Mouse (Mus musculus): Measurements from ENCODE around the gene C8a. TPM values are rescaled to one million over a fixed set of nuclear protein-coding genes. Genes with fewer than 3 reads are reported as not detected.

The C8a gene
- polyA plus RNA-seq, 1 experiment from 2014 or later, result 0.08 TPM

DNA sequence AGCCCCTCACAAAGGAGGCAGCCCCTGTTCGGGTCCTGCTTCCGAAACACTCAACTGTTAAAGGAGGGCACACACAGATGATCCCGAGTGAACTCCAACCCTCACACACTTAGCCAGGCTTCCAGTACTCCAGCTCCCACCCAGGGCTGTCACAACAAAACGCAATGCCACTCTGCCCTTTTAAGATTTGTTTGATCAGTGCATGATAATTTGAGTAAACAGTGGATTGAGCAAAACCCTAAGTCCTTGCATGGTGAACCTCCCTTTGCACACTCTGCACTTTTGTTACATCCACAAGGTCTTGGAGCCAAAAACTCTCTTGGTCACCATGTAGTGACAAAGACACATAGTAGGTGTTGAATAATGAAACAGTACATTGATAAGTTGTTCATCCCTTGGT, 72.1 kb downstream of the C8a start:
- no peak for ATAC-seq (ENCODE audit: insufficient number of reproducible peaks, low FRiP score, low TSS enrichment, low read depth)

DNA sequence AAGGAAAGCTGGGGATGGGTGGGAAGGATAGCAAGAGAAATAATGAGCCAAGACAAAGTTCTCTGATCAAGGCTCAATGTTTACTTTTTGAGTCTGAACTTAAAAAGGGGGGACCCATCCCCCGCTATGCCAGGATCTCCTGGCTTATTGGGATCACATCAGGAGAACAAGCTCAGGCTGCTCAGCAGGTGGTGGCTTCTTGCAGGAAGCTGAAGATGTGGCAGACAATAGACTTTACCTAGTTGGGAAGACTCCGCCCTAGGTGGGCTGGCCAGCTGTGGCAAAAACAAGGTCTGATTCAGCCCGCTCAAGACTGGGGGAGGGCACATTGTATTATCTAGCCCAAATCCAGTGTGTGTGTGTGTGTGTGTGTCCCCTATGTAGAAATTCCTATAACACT, 74.6 kb downstream of the C8a start:
- 89% methylated on average over 3 of the region's 3 CpGs for WGBS
- no peak for ATAC-seq (ENCODE audit: insufficient number of reproducible peaks, low FRiP score, low TSS enrichment, low read depth)
- Histone ChIP-seq H3K4me1 (no peaks in the 10 kb centered on the region), H3K9ac (no peak overlapping the region), H3K27ac (no peak overlapping the region), H3K4me2 (no peak overlapping the region), H3K27me3 (0 out of 2 replicates have a peak, but pooled peaks cover 3% of the 10 kb centered on the region), H3K36me3 (no peaks in the 10 kb centered on the region), H3K9me3 (no peaks in the 10 kb centered on the region), H3K4me3 (no peak overlapping the region)

More for the DNA sequence above, 72.1 kb downstream of the C8a start:
- H3K4me3 ChIP-seq, result no peak overlapping the region
- H3K27me3 ChIP-seq, result 0 out of 2 replicates have a peak, but pooled peaks cover 3% of the 10 kb centered on the region
- no peaks in the 10 kb centered on the region for H3K4me1 ChIP-seq
- 82% methylated on average over 4 of the region's 4 CpGs for WGBS
- no peak overlapping the region for H3K9ac ChIP-seq
- H3K4me2 ChIP-seq, result no peak overlapping the region
- H3K27ac ChIP-seq, result no peak overlapping the region
- H3K9me3 ChIP-seq, result no peaks in the 10 kb centered on the region
- H3K36me3 ChIP-seq, result no peaks in the 10 kb centered on the region

DNA sequence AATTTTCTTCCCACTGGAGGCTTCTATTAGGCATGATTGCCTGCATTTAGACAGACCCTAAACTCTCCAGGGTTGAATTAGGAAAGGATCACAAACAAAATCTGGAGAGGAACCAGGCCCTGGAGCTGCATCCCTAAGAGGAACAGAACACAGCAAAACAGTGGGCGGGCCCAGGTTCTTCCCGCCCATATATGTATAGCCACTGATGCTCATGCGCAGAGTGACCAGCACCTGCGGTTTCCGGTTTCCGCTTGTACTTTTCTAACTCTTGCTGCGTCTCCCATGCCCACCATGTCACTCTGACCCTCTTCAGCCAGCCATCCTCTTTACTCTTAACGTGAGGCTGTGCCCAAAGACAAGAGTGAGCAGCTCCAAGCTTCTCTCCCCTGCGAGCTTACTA, 77.2 kb downstream of the C8a start:
- WGBS, result 79% methylated on average over 9 of the region's 9 CpGs
- ATAC-seq (ENCODE audit: insufficient number of reproducible peaks, low FRiP score, low TSS enrichment, low read depth), result no peak

DNA sequence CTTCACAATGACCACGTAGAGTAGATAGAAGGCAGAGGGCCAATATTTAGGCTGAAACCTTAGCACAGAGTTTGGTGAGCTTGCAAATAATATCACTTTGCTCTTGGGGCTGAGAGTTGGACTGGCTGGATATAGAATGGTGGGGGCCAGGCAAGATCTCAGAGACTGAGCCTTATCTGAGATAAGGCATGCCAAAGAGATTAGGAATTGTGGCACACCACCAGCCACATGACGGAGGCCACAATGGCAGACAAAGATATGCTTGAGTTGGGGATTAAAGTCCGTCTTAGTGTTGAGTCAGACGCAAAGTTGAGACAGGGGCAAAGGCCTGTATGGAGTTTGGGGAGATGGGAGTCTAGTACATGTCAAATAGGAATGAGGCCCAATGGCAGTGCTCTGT, 84.1 kb downstream of the C8a start:
- Histone ChIP-seq H3K4me3 (no peak overlapping the region), H3K27ac (no peak overlapping the region), H3K27me3 (no peaks in the 10 kb centered on the region), H3K36me3 (no peaks in the 10 kb centered on the region), H3K4me1 (no peaks in the 10 kb centered on the region), H3K9me3 (no peaks in the 10 kb centered on the region), H3K4me2 (no peak overlapping the region), H3K9ac (no peak overlapping the region)
- ATAC-seq (ENCODE audit: insufficient number of reproducible peaks, low FRiP score, low TSS enrichment, low read depth), result no peak
- 91% methylated on average over 4 of the region's 4 CpGs for WGBS

More for the DNA sequence above, 77.2 kb downstream of the C8a start:
- H3K4me3 ChIP-seq, result no peak overlapping the region
- H3K27ac ChIP-seq, result no peak overlapping the region
- no peaks in the 10 kb centered on the region for H3K4me1 ChIP-seq
- H3K27me3 ChIP-seq, result 0 out of 2 replicates have a peak, but pooled peaks cover 3% of the 10 kb centered on the region
- no peak overlapping the region for H3K9ac ChIP-seq
- H3K4me2 ChIP-seq, result no peak overlapping the region
- H3K36me3 ChIP-seq, result no peaks in the 10 kb centered on the region
- no peaks in the 10 kb centered on the region for H3K9me3 ChIP-seq

DNA sequence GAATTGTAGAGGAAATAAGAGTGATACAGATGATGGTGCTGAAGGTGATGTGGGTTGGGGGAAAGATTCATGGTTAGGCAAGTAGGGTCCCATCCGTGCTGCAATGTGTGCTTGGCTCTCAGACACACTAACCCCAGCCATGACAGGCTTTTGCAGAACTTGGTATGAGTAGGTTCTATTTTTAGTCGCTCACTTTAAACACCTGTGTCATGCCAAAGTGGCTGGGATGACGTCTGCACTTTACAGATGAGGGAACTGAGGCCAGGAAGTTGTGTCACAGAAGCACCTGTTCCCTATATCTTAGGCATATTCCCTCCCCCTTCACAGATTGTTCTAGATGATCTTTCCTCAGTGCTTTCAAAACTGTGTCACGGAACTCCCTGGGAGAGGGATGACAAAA, 93.9 kb downstream of the C8a start:
- Histone ChIP-seq H3K36me3 (no peaks in the 10 kb centered on the region), H3K4me2 (no peak overlapping the region), H3K4me3 (no peak overlapping the region), H3K27me3 (no peaks in the 10 kb centered on the region), H3K27ac (no peak overlapping the region), H3K9ac (no peak overlapping the region), H3K4me1 (no peaks in the 10 kb centered on the region), H3K9me3 (no peaks in the 10 kb centered on the region)
- 72% methylated on average over 4 of the region's 4 CpGs for WGBS
- no peak for ATAC-seq (ENCODE audit: insufficient number of reproducible peaks, low FRiP score, low TSS enrichment, low read depth)

DNA sequence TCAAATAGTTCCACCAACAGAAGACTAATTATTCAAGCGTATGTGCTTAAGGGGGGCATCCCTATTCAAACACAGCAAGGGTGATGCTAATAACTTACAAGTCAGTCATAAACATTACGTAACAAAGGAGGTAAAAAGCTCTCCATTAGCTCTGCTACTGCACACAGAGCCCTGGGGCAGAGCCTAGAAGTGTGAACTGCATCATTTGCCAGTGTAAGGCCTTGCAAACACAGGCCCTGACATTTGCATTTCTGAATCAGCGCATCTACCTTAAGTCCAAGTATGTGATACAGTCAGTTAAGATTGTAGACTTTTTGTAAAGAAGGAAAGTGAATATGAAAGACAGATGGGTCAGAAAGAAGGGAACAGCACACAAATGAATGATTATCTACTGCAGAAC, 94.8 kb downstream of the C8a start:
- no peaks in the 10 kb centered on the region for H3K27me3 ChIP-seq
- no peak overlapping the region for H3K4me3 ChIP-seq
- H3K9ac ChIP-seq, result no peak overlapping the region
- H3K27ac ChIP-seq, result no peak overlapping the region
- H3K36me3 ChIP-seq, result no peaks in the 10 kb centered on the region
- no peaks in the 10 kb centered on the region for H3K4me1 ChIP-seq
- no peak for ATAC-seq (ENCODE audit: insufficient number of reproducible peaks, low FRiP score, low TSS enrichment, low read depth)
- WGBS, result 84% methylated on average over 3 of the region's 3 CpGs
- no peaks in the 10 kb centered on the region for H3K9me3 ChIP-seq
- H3K4me2 ChIP-seq, result no peak overlapping the region

DNA sequence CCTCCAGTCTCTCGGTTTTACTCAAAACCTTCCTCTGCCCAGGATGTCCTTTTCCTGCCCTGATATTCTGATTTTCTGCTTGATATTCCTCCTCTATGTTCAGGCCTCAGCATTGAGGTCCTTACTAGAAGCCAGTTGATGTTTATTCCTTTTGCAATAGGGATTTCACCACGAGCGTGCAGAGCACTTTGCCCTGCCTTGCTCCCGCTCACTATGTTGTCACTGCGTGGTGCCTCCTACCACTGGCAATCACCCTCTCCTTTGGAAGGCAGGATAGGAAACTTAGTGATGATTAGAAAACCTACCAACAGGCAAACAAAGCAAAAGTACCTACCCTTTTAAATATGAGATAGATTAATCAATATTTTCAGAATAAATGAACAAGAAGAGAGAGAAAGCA, 96.7 kb downstream of the C8a start:
- Histone ChIP-seq H3K27ac (no peak overlapping the region), H3K9ac (no peak overlapping the region), H3K4me1 (no peaks in the 10 kb centered on the region), H3K36me3 (no peaks in the 10 kb centered on the region), H3K9me3 (no peaks in the 10 kb centered on the region), H3K4me2 (no peak overlapping the region), H3K4me3 (no peak overlapping the region), H3K27me3 (no peaks in the 10 kb centered on the region)
- 82% methylated on average over 5 of the region's 5 CpGs for WGBS
- ATAC-seq (ENCODE audit: insufficient number of reproducible peaks, low FRiP score, low TSS enrichment, low read depth), result no peak

DNA sequence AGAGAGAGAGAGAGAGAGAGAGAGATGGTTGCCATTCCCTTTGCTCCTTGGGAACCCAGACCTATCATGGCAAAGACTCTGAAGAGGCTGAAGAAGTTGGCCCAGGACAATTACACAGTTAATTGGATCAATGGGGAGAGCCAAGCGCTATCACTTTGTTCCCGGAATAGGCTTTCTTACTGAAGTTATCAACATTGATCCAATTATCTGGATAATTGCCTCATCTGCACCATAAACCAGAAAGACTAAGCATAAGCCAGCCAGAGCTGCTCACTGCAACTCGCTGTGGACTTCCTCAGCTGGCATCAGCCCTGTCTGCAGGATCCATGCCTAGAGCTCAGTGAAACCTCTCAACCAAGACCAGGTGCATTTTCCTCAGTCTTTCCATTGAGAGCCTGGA, 100.6 kb downstream of the C8a start:
- 64% methylated on average over 3 of the region's 3 CpGs for WGBS
- H3K36me3 ChIP-seq, result no peaks in the 10 kb centered on the region
- H3K4me3 ChIP-seq, result no peak overlapping the region
- H3K9me3 ChIP-seq, result no peaks in the 10 kb centered on the region
- H3K4me1 ChIP-seq, result no peaks in the 10 kb centered on the region
- no peaks in the 10 kb centered on the region for H3K27me3 ChIP-seq
- no peak overlapping the region for H3K4me2 ChIP-seq
- H3K27ac ChIP-seq, result no peak overlapping the region
- H3K9ac ChIP-seq, result no peak overlapping the region
- ATAC-seq (ENCODE audit: insufficient number of reproducible peaks, low FRiP score, low TSS enrichment, low read depth), result no peak

DNA sequence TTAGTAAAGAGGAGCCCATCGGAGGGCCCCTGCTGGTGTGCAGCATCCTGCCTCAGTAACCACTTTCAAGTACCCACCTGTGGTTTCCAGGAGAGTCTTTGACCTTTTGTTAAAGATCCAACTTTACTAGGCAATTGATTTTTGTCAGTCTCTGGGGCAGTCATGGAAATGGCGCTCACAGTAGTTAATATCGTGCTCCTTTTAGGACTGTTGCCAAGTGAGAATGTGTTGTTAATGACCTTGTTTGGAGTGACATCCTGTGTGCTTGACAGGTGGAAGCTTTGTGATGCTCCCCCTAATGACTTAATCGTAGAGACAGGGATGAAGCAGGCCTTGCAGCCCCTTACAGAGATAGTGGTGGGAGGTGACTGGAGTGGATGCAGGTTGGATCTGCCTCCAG, 105.9 kb downstream of the C8a start:
- Histone ChIP-seq H3K27ac (no peak overlapping the region), H3K9me3 (no peaks in the 10 kb centered on the region), H3K4me2 (no peak overlapping the region), H3K9ac (no peak overlapping the region), H3K4me3 (no peak overlapping the region), H3K4me1 (no peaks in the 10 kb centered on the region), H3K27me3 (no peaks in the 10 kb centered on the region), H3K36me3 (no peaks in the 10 kb centered on the region)
- no peak for ATAC-seq (ENCODE audit: insufficient number of reproducible peaks, low FRiP score, low TSS enrichment, low read depth)
- WGBS, result 66% methylated on average over 4 of the region's 4 CpGs

DNA sequence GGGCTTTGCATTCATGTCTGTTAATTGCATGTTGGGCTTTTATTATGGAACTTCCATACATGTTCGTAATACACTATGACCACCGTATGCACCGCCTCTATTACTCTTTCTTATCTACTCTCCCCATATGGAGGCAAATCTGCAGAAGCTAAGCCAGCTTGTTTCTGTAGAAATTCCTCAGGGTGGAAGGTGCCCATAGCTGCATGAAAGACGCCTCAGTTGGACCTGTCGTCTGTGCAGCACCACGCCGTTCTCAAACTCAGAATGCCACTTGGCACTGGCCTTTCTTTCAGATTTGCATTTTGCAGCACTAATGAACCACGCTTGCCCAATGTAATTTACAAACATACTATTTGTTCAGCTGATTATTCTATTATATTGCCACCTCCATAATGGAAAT, 106.6 kb downstream of the C8a start:
- no peaks in the 10 kb centered on the region for H3K4me1 ChIP-seq
- no peak overlapping the region for H3K27ac ChIP-seq
- H3K9me3 ChIP-seq, result no peaks in the 10 kb centered on the region
- no peak overlapping the region for H3K9ac ChIP-seq
- H3K36me3 ChIP-seq, result no peaks in the 10 kb centered on the region
- H3K4me3 ChIP-seq, result no peak overlapping the region
- ATAC-seq (ENCODE audit: insufficient number of reproducible peaks, low FRiP score, low TSS enrichment, low read depth), result no peak
- WGBS, result 82% methylated on average over 8 of the region's 8 CpGs
- H3K27me3 ChIP-seq, result no peaks in the 10 kb centered on the region
- H3K4me2 ChIP-seq, result no peak overlapping the region

DNA sequence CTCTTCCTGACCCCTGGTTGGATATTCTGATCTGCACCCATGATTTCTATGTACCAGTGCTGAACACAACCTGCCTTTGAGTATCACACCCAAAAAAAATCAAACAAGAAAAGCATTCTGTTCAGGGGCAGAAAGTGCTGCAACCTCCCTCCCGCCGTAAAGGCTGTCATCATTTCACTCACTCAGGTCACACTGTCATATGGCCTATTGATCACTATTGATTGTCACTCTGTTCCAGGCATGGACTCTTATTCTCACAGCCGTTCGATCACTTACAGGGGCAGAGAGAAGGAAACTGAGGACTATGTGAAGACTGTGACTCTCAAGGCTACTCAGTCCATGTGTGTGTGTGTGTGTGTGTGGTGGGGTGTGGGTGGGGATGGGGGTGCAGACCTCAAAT, 108.0 kb downstream of the C8a start:
- no peak overlapping the region for H3K4me2 ChIP-seq
- H3K4me1 ChIP-seq, result no peaks in the 10 kb centered on the region
- H3K4me3 ChIP-seq, result no peak overlapping the region
- ATAC-seq (ENCODE audit: insufficient number of reproducible peaks, low FRiP score, low TSS enrichment, low read depth), result no peak
- 90% methylated on average over 4 of the region's 4 CpGs for WGBS
- H3K27ac ChIP-seq, result no peak overlapping the region
- H3K27me3 ChIP-seq, result no peaks in the 10 kb centered on the region
- H3K9ac ChIP-seq, result no peak overlapping the region
- H3K36me3 ChIP-seq, result no peaks in the 10 kb centered on the region
- no peaks in the 10 kb centered on the region for H3K9me3 ChIP-seq

DNA sequence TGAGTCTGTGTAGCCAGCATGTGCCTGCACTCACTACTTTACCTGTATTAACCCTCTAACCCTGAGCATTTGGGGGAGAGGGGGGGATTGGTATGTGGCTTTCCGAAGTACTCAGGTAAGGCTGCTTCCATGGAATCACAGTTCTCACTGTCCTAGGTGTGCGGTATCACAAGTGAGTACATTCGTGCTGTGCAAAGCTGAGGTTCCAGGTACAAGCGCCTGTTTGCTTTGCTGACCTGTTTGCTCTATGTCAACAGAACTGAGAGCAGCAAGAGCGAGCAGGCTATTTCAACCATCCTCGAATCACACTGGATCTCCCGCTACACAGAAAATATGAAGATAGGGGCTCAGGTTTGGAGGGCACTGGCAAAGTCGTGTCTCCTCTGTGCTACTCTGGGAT, 110.1 kb downstream of the C8a start, which contains the start of gene C8b:
TSS of gene C8b (plus strand) at position 253 of the 400 bp plus-strand sequence.
- 92% methylated on average over 8 of the region's 8 CpGs for WGBS
- H3K27me3 ChIP-seq, result no peaks in the 10 kb centered on the region
- ATAC-seq (ENCODE audit: insufficient number of reproducible peaks, low FRiP score, low TSS enrichment, low read depth), result no peak
- H3K4me1 ChIP-seq, result no peaks in the 10 kb centered on the region
- H3K27ac ChIP-seq, result no peak within 1 kb of the TSS
- no peaks in the 10 kb centered on the region for H3K36me3 ChIP-seq
- no peak within 1 kb of the TSS for H3K4me3 ChIP-seq
- H3K9ac ChIP-seq, result no peak within 1 kb of the TSS
- H3K4me2 ChIP-seq, result no peak within 1 kb of the TSS
- H3K9me3 ChIP-seq, result no peaks in the 10 kb centered on the region

Measured in limb, embryonic 15.5 days (tissue).